Mouse (Mus musculus): Measurements from ENCODE around the gene C030005K15Rik.
"Not testable (repeated sequence)": the region's sequence is repeated elsewhere in the genome, so short reads cannot be mapped to it uniquely, and the experiment has no call there.

C030005K15Rik gene

DNA sequence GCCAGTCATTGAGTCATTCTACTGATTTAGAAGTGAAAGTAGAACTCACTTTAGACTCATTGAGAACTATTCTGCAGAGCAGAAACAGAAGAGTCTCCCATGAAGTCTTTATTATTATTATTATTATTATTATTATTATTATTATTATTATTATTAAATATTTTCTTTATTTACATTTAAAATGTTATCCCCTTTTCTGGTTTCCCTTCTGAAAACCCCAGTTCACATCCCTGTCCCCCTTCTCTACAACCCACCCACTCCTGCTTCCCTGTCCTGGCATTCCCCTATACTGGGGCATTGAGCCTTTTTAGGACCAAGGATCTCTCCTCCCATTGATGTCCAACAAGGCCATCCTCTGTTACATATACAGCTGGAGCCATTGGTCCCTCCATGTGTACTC, at the start of gene C030005K15Rik:
C030005K15Rik (minus strand) TSS at position 101 of the 400 bp plus-strand sequence.
- not testable (repeated sequence) for DNase-seq

DNA sequence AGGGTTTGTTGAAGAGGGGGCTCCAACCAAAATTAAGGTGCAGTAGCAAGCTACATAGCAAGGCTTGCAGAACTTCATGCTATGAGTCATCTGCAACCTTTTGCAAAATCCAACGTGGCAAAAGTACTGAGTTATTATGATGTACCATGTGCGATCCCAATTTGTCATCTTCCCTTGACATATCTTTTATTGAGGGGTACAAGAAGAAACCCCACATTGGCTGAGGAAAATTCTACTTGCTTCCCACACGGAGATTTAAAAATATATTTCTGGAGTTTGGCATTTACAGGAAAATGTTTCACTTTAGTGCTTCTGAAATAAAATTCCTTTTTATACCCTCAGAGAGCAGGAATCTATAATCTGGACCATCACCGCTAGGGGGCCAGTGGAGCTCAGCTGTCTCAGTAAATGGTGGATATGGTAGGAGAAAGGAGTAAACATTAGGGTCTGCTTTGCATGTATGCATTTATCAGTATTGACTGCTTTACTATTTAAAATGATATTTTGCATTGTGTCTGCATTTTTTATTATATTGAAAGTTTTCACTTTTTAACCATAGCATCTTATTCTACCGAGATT, 41.7 kb upstream of the C030005K15Rik start:
- no peak for DNase-seq

DNA sequence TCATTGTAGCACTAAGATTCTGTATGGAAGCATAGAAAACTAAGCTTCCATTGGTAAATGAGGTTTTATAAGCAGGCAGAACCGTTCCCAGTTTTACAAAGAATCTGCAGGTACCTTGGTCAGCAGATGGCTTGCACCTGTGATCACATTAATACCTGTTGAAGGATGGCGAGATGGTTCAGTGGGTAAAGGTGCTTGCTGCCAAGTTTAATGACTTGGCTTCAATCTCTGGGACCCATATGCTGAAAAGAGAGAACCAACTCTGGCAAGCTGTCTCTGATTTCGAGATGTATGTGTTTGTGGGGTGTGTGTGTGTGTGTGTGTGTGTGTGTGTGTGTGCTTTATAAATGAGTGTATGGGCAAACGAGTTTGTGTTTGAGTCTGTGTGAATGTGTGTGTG, 27.3 kb upstream of the C030005K15Rik start:
- no peak for DNase-seq

DNA sequence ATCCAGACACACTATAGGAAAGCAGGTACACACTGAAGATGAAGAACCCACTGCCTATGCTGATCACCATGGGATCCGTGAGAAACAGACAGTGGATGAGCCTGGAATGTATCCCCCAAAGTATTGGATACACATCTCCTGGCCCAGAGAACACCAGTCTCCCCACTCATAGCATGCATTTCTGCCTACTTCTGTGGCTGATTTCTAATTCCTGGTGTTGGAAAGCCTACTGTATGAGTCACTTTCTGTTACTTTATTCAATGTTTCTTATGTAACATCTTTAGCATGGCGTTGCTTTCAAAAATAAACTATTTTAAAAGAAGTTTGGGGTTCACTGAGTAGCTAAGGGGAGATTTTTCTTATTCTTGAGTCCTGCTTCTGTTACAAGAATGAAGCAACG, 20.7 kb upstream of the C030005K15Rik start:
- no peak for DNase-seq

DNA sequence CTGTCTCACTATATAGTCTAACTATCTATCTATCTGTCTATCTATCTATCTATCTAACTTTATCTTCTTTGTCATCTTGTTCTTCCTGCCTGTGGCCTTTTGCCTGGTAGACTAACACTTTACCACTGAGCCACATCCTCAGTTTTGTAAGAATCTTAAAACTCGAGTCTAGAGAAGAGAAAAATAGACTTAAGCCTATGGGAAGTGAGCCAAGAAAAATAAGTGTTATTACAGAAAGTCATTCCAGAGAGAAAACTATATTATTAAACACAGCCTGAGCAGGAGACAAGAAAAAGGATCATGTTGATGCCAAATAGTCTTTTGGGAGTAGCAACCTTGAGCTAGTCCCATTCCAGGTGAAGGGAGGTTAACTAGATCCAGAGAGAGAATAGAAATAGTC, 626 bp downstream of the C030005K15Rik start:
- DNase-seq: no peak

GRCm38 (mm10) chr10:97722709-97723108, 3.8 kb downstream of the C030005K15Rik start:
- no peak for DNase-seq

DNA sequence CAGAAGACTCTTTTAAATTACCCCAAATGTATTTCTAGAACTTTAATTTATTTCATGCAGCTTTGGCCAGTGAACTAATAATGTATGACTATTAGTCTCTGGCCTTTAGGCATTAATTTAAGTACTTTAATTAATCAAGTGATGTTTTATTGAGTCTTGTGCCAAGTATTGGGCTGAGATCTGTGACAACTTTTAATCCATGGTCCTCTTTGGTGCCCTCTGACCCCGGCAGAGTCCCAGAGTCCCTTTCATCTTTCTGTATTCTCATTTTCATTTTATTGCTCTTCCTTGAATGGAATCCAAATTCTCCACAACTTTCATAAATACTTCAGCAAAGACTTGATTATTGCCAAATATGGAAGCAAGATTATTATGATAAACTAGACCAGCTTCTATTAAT, 5.9 kb downstream of the C030005K15Rik start:
- DNase-seq: no peak

DNA sequence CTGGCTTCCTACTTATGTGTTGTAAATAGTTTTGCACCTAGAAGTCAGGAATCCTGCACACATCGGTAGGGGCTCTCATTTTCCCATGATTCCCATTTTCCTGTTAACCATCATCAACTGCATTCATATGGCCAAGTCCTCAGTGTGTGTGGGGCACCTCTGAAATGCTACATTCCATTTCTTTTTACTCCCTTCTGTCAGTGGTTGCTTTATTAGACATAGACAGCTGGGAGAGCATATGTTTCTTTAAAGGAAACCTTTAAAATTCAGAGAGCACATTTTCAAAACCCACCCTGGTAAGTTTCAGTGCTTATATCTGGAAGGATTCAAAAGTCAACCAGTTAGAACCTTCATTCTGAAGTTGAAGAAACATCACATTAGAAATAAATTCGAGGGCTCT, 8.5 kb downstream of the C030005K15Rik start:
- DNase-seq: no peak

GRCm38 (mm10) chr10:97717233-97717632, 9.3 kb downstream of the C030005K15Rik start:
- DNase-seq: no peak

GRCm38 (mm10) chr10:97715289-97715906, 11.2 kb downstream of the C030005K15Rik start:
- DNase-seq: no peak

GRCm38 (mm10) chr10:97714584-97714983, 12.0 kb downstream of the C030005K15Rik start:
- no peak for DNase-seq

GRCm38 (mm10) chr10:97712687-97713086, 13.9 kb downstream of the C030005K15Rik start:
- peak; percentile 31 for DNase-seq

GRCm38 (mm10) chr10:97704562-97704961, 22.0 kb downstream of the C030005K15Rik start:
- peak; percentile 42 for DNase-seq

DNA sequence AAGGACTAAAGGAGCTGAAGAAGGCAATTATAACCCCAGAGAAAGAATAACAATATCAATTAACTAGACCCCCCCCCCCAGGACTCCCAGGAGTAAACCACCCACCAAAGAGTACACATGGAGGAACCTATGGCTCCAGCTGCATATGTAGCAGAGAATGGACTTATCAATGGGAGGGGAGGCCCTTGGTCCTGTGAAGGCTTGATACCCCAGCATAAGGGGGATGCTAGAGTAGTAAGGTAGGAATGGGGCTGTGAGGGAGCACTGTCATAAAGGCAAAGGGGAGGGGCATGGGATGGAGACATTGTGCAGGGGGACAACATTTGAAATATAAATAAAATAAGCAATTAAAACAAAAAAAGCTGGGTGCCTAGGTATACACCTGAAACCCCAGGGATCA, 24.2 kb downstream of the C030005K15Rik start:
- DNase-seq: no peak

GRCm38 (mm10) chr10:97693398-97694135, 33.0 kb downstream of the C030005K15Rik start:
- no peak for DNase-seq

- no peak for DNase-seq
These were observed 33.6 kb downstream of the C030005K15Rik start, which contains the start of gene Ccer1 for GRCm38 (mm10) chr10:97692913-97693312. Ccer1 (plus strand) TSS chr10:97693059.

GRCm38 (mm10) chr10:97689425-97689824, 37.1 kb downstream of the C030005K15Rik start:
- DNase-seq: peak; percentile 23

GRCm38 (mm10) chr10:97687198-97687597, 39.4 kb downstream of the C030005K15Rik start:
- DNase-seq: no peak

GRCm38 (mm10) chr10:97682981-97683380, 43.6 kb downstream of the C030005K15Rik start:
- DNase-seq: no peak

All from cerebellum, adult 9-10 months (tissue).